Mouse (Mus musculus) limb, embryonic 15.5 days (tissue): ENCODE results near the gene Gm43191. TPM values are rescaled to one million over a fixed set of nuclear protein-coding genes. Genes with fewer than 3 reads are reported as not detected.
"Not testable (repeated sequence)": the region's sequence is repeated elsewhere in the genome, so short reads cannot be mapped to it uniquely, and the experiment has no call there.

Source experiments
- ATAC-seq: fragments of 200-750 bp; cut with Nextera tagmentation; 2 replicates; pipeline ENCODE4 v1.8.0; 2017; ENCODE audit warnings: low read depth, moderate TSS enrichment; ENCODE audit not compliant: insufficient number of reproducible peaks, low FRiP score, low TSS enrichment
- H3K27ac ChIP-seq: fragments of 300-500 bp; sonication (generic); 2 replicates; pipeline ENCODE4 v1.5.1; 2015; ENCODE audit warnings: moderate library complexity, mild to moderate bottlenecking, inconsistent platforms
- H3K27me3 ChIP-seq: fragments of 300-500 bp; sonication (generic); 2 replicates; pipeline ENCODE4 v1.6.1; 2015; ENCODE audit warnings: inconsistent platforms
- H3K36me3 ChIP-seq: fragments of 300-500 bp; sonication (generic); 2 replicates; pipeline ENCODE4 v1.6.1; 2015; ENCODE audit warnings: inconsistent platforms
- H3K4me1 ChIP-seq: fragments of 300-500 bp; sonication (generic); 2 replicates; pipeline ENCODE4 v1.6.1; 2015; ENCODE audit warnings: inconsistent platforms
- H3K4me2 ChIP-seq: fragments of 300-500 bp; sonication (generic); 2 replicates; pipeline ENCODE4 v1.6.1; 2015; ENCODE audit warnings: mild to moderate bottlenecking, inconsistent platforms
- H3K4me3 ChIP-seq: fragments of 300-500 bp; sonication (generic); 2 replicates; pipeline ENCODE4 v1.5.1; 2015; ENCODE audit warnings: mild to moderate bottlenecking, inconsistent platforms
- H3K9ac ChIP-seq: fragments of 300-500 bp; sonication (generic); 2 replicates; pipeline ENCODE4 v1.6.1; 2015; ENCODE audit warnings: inconsistent platforms
- H3K9me3 ChIP-seq: fragments of 300-500 bp; sonication (generic); 2 replicates; pipeline ENCODE4 v1.6.1; 2016; ENCODE audit warnings: inconsistent platforms
- WGBS: fragments of 180-500 bp; shearing (Covaris S2); methylation state at CpG from one replicate; pipeline ENCODE4 v1.1.7; 2015; 5-methylcytosine and 5-hydroxymethylcytosine counted together
- polyA plus RNA-seq: library from polyadenylated mRNA; unstranded; fragments of >200 nt; fragmentation: Nextera tagmentation; extraction: Ambion mirVana; gene quantifications from 2 replicates; pipeline ENCODE4 v1.2.1, GENCODE M21; 2015

Gene Gm43191
- polyA plus RNA-seq, 1 experiment from 2014 or later, result not detected

GRCm38 (mm10) chr3:116658928-116659565, 22.0 kb downstream of the Gm43191 start:
- no peak overlapping the region for H3K4me2 ChIP-seq
- H3K36me3 ChIP-seq, result no peaks in the 10 kb centered on the region
- peaks cover 8% of the 10 kb centered on the region for H3K4me1 ChIP-seq
- no peak for ATAC-seq
- H3K9me3 ChIP-seq, result no peaks in the 10 kb centered on the region
- WGBS, result 60% methylated on average over 15 of the region's 15 CpGs
- no peaks in the 10 kb centered on the region for H3K27me3 ChIP-seq
- no peak overlapping the region for H3K4me3 ChIP-seq
- H3K27ac ChIP-seq, result no peak overlapping the region
- H3K9ac ChIP-seq, result no peak overlapping the region

DNA sequence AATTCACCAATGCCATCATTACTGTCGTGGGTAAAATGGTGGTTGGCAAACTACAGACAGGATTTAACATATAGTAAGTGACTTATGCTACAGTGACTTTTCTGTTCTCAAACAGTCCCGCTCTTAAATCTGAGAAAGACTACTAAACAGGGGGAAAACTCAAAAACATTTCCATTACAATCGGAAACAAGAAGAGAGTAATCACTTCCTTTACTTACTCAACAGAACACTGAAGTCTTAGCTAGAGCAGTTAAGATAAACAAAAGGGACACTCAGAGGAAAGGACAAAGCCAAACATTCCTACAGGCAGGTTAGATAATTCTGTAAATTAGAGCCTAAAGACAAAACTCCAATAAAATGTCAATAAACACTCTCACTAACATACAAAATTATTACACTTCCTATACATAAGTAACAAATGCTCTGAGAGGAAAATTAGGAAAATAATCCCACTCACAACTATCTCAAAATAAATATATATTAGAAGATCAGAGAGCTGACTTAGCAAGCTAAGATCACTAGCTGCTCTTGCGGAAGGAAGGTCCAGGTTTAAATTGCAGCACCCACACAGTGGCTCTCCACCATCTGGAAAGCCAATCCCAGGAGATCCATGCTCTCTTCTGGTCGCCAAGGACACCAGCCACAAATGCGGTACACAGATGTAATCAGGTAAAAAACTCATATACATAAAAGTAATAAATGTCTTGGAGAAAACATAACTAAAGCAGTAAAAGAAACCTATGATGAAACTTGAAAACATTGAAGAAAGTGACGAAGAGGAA, 24.7 kb downstream of the Gm43191 start:
- Histone ChIP-seq H3K4me3 (no peak overlapping the region), H3K4me1 (peaks cover 11% of the 10 kb centered on the region), H3K9me3 (no peaks in the 10 kb centered on the region), H3K27me3 (no peaks in the 10 kb centered on the region), H3K4me2 (no peak overlapping the region), H3K9ac (no peak overlapping the region), H3K36me3 (no peaks in the 10 kb centered on the region), H3K27ac (no peak overlapping the region)
- no peak for ATAC-seq
- 77% methylated on average over 7 of the region's 7 CpGs for WGBS

- H3K9me3 ChIP-seq, ATAC-seq, H3K9ac ChIP-seq, H3K27ac ChIP-seq, H3K4me2 ChIP-seq, H3K27me3 ChIP-seq, H3K4me1 ChIP-seq, H3K4me3 ChIP-seq: not testable (repeated sequence)
- WGBS, result 95% methylated on average over 11 of the region's 11 CpGs
- H3K36me3 ChIP-seq, result peaks cover 14% of the 10 kb centered on the region
Measured at GRCm38 (mm10) chr3:116654051-116654450, 27.0 kb downstream of the Gm43191 start.

DNA sequence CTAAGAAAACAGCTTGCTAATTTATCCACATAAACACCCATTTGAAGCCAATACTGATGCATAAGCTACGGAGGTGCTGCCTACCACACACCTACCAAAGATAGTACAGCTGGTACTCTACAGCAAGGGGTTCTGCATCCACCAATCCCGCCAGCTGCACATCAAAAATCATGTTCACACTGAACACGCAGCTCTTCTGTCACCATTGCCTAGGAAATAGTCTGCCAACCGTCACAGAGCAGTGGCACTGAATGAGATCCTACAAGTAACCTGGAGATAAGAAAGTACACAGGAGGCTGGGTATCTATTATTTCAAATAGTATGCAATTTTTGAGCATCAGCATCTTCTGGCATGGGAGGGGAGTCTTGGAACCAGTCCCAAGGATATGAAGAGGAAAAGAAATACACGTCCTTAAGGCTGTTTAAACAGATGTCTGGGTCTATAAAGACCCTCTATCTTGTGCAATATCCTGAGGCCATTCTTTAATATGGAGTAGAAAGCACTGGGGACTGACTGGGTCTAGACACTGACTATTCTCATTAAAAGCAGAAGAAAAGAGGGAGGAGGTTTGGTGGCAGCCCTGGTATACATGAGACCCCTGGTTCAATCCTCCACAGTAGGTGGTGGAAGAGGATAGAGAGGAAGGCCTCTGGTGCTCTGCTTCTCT, 27.6 kb downstream of the Gm43191 start:
- Histone ChIP-seq H3K27me3 (no peaks in the 10 kb centered on the region), H3K4me1 (peaks cover 2% of the 10 kb centered on the region; the same call in 1 of the 2 replicates), H3K27ac (no peak overlapping the region), H3K9ac (no peak overlapping the region), H3K9me3 (no peaks in the 10 kb centered on the region), H3K36me3 (peaks cover 18% of the 10 kb centered on the region), H3K4me3 (no peak overlapping the region), H3K4me2 (no peak overlapping the region)
- 70% methylated on average over 5 of the region's 5 CpGs for WGBS
- no peak for ATAC-seq

GRCm38 (mm10) chr3:116652033-116652446, 29.0 kb downstream of the Gm43191 start:
- no peak overlapping the region for H3K9ac ChIP-seq
- WGBS, result 71% methylated on average over 3 of the region's 3 CpGs
- H3K4me2 ChIP-seq, result no peak overlapping the region

GRCm38 (mm10) chr3:116650698-116651097, 30.4 kb downstream of the Gm43191 start:
- Histone ChIP-seq H3K27ac (no peak overlapping the region), H3K4me2 (no peak overlapping the region), H3K4me3 (no peak overlapping the region), H3K27me3 (no peaks in the 10 kb centered on the region), H3K9me3 (no peaks in the 10 kb centered on the region), H3K4me1 (peaks cover 2% of the 10 kb centered on the region; the same call in 1 of the 2 replicates), H3K9ac (no peak overlapping the region), H3K36me3 (peaks cover 38% of the 10 kb centered on the region)
- WGBS, result 92% methylated on average over 9 of the region's 9 CpGs
- ATAC-seq, result no peak

More at GRCm38 (mm10) chr3:116652033-116652446, 29.0 kb downstream of the Gm43191 start:
- no peak overlapping the region for H3K27ac ChIP-seq
- ATAC-seq, result no peak
- peaks cover 25% of the 10 kb centered on the region for H3K36me3 ChIP-seq
- H3K4me1 ChIP-seq, result peaks cover 2% of the 10 kb centered on the region; the same call in 1 of the 2 replicates
- no peak overlapping the region for H3K4me3 ChIP-seq
- no peaks in the 10 kb centered on the region for H3K9me3 ChIP-seq
- H3K27me3 ChIP-seq, result no peaks in the 10 kb centered on the region

DNA sequence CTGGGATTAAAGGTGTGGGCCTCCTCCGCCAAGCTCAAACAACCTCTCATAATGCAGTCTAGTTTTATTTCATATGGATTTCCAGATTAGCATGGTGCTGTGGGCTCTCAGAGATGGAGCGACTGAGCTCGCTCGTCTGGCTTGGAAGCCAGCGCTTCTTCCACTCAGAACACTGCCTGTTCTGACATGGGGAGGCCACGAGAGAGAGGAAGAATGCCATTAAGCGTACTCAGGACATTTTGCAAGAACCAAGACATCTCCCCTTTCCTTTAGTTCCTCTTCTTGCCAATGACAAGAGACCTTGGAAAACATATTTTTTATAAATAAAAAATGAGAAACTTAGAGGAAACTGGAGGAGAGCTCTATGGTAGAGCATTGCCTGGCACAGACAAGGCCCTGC, 32.3 kb downstream of the Gm43191 start:
- Histone ChIP-seq H3K4me1 (0 out of 2 replicates have a peak, but pooled peaks cover 2% of the 10 kb centered on the region), H3K4me2 (no peak overlapping the region), H3K9ac (no peak overlapping the region), H3K36me3 (peaks cover 51% of the 10 kb centered on the region), H3K27me3 (no peaks in the 10 kb centered on the region), H3K4me3 (no peak overlapping the region), H3K27ac (no peak overlapping the region), H3K9me3 (no peaks in the 10 kb centered on the region)
- no peak for ATAC-seq
- 93% methylated on average over 7 of the region's 7 CpGs for WGBS

DNA sequence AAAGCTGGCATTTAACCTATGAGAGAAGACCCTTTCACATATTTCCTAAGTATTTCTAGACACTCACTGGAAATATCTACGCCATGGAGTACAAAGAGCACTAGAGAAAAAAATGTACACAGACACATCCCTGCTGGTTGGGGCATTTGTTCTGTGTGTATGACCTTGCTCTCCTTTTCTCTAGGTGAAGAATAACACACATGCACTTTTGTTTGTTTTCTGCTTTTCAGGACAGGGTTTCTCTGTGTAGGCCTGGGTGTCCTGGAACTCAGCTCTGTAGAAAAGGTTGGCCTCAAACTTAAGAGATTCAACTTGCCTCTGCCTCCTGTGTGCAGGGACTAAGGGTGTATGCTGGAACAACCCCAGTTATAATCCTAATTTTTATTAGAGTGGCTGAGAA, 34.7 kb downstream of the Gm43191 start:
- ATAC-seq, result no peak

GRCm38 (mm10) chr3:116642373-116642772, 38.7 kb downstream of the Gm43191 start:
- Histone ChIP-seq H3K36me3 (peaks cover 77% of the 10 kb centered on the region), H3K4me1 (no peaks in the 10 kb centered on the region), H3K9me3 (no peaks in the 10 kb centered on the region), H3K4me3 (no peak overlapping the region), H3K27me3 (no peaks in the 10 kb centered on the region), H3K9ac (no peak overlapping the region), H3K4me2 (no peak overlapping the region), H3K27ac (no peak overlapping the region)
- WGBS, result 76% methylated on average over 2 of the region's 2 CpGs
- no peak for ATAC-seq

More for the DNA sequence above, 34.7 kb downstream of the Gm43191 start:
- no peak overlapping the region for H3K4me3 ChIP-seq
- no peak overlapping the region for H3K27ac ChIP-seq
- H3K4me1 ChIP-seq, result no peaks in the 10 kb centered on the region
- 96% methylated on average over 1 of the region's 1 CpGs for WGBS
- no peaks in the 10 kb centered on the region for H3K27me3 ChIP-seq
- H3K36me3 ChIP-seq, result peaks cover 71% of the 10 kb centered on the region
- no peaks in the 10 kb centered on the region for H3K9me3 ChIP-seq
- H3K9ac ChIP-seq, result no peak overlapping the region
- no peak overlapping the region for H3K4me2 ChIP-seq

GRCm38 (mm10) chr3:116641811-116642371, 39.2 kb downstream of the Gm43191 start:
- Histone ChIP-seq H3K36me3 (peaks cover 77% of the 10 kb centered on the region), H3K9ac (no peak overlapping the region), H3K4me3 (no peak overlapping the region), H3K27me3 (no peaks in the 10 kb centered on the region), H3K9me3 (no peaks in the 10 kb centered on the region), H3K27ac (no peak overlapping the region), H3K4me1 (no peaks in the 10 kb centered on the region), H3K4me2 (no peak overlapping the region)
- 91% methylated on average over 6 of the region's 6 CpGs for WGBS
- ATAC-seq, result no peak

DNA sequence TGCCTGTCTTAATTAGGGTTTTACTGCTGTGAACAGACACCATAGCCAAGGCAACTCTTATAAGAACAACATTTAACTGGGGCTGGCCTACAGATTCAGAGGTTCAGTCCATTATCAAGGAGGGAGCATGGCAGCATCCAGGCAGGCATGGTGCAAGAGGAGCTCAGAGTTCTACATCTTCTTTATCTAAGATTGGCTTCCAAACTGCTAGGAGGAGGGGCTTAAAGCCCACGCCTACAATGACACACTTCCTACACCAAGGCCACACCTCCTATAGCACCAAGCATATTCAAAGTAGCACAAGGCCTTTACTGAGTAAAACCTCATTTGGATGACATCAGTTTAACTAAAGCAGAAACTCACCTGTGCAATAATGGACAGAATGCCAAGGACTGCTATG, 41.0 kb downstream of the Gm43191 start:
- Histone ChIP-seq H3K36me3 (peaks cover 76% of the 10 kb centered on the region), H3K4me2 (no peak overlapping the region), H3K4me1 (no peaks in the 10 kb centered on the region), H3K27ac (no peak overlapping the region), H3K4me3 (no peak overlapping the region), H3K9ac (no peak overlapping the region), H3K27me3 (no peaks in the 10 kb centered on the region), H3K9me3 (no peaks in the 10 kb centered on the region)
- ATAC-seq, result no peak
- WGBS, result 79% methylated on average over 1 of the region's 1 CpGs

DNA sequence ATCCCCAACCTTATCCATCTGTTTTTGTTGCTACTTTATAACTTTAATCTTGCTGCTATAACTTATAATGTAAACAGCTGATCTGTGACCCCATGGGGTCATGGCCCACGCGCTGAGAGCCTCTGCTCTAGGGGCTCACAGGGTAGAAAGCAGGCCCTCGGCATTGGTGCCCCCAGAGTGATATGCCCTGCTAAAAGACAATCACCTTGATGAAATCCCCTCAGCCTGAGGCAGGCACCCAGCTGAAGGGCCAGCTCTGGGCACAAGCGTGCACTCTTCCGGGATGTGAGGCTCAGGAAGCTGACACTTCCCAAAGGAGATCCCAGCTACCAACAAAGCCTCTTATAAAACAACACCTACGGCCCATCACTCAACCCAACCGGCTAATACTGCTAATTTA, 42.5 kb downstream of the Gm43191 start:
- H3K4me1 ChIP-seq, result no peaks in the 10 kb centered on the region
- no peaks in the 10 kb centered on the region for H3K9me3 ChIP-seq
- H3K9ac ChIP-seq, result no peak overlapping the region
- no peak overlapping the region for H3K4me2 ChIP-seq
- WGBS, result 85% methylated on average over 7 of the region's 7 CpGs
- peaks cover 82% of the 10 kb centered on the region for H3K36me3 ChIP-seq
- H3K27me3 ChIP-seq, result no peaks in the 10 kb centered on the region
- no peak overlapping the region for H3K4me3 ChIP-seq
- no peak overlapping the region for H3K27ac ChIP-seq
- ATAC-seq, result no peak
